Mouse (Mus musculus) heart, postnatal 25 days (tissue): Measurements from ENCODE around the gene Abat. TPM values are rescaled to one million over a fixed set of nuclear protein-coding genes. Genes with fewer than 3 reads are reported as not detected.

Source experiments
- DNase-seq: peaks from one replicate; pipeline ENCODE4 v3.0.0; 2022; ENCODE audit warnings: low spot score
- intact Hi-C: fragments of 180-260 bp; cut with DNase I; formaldehyde crosslinking; loops from one replicate; pipeline ENCODE4 v1.15.1; 2025
- total RNA-seq, 2 experiments: library from RNA; stranded (reverse); gene quantifications; 2 replicates each; pipeline ENCODE4 v1.2.3; 2021

The Abat gene
- total RNA-seq, 2 experiments from 2014 or later: 5.5 to 5.6 TPM

- no peak for DNase-seq
- intact Hi-C loops: no loop called here
Observed at GRCm38 (mm10) chr16:8570336-8570735, 57.1 kb downstream of the Abat start.

GRCm38 (mm10) chr16:8570901-8571615 lies 57.8 kb downstream of the Abat start:
- intact Hi-C loops: no loop called here

GRCm38 (mm10) chr16:8573041-8573440 lies 59.8 kb downstream of the Abat start:
- intact Hi-C loops: no loop called here

More at GRCm38 (mm10) chr16:8570901-8571615, 57.8 kb downstream of the Abat start:
- DNase-seq: no peak

GRCm38 (mm10) chr16:8573751-8574150 lies 60.5 kb downstream of the Abat start:
- no peak for DNase-seq
- intact Hi-C loops: no loop called here

More at GRCm38 (mm10) chr16:8573041-8573440, 59.8 kb downstream of the Abat start:
- DNase-seq: no peak

- intact Hi-C loops: no loop called here
- DNase-seq: no peak
Observed at GRCm38 (mm10) chr16:8574316-8574715, 61.1 kb downstream of the Abat start.

- DNase-seq: no peak
- intact Hi-C loops: no loop called here
Observed at GRCm38 (mm10) chr16:8576111-8576510, 62.9 kb downstream of the Abat start.

GRCm38 (mm10) chr16:8576901-8577300 lies 63.7 kb downstream of the Abat start:
- DNase-seq: no peak
- intact Hi-C loops: no loop called here

GRCm38 (mm10) chr16:8578326-8578725 lies 65.1 kb downstream of the Abat start:
- intact Hi-C loops: no loop called here
- no peak for DNase-seq

- no peak for DNase-seq
- intact Hi-C loops: no loop called here
Observed at GRCm38 (mm10) chr16:8579546-8579945, 66.3 kb downstream of the Abat start.

GRCm38 (mm10) chr16:8581661-8582239 lies 68.5 kb downstream of the Abat start:
- no peak for DNase-seq
- intact Hi-C loops: no loop called here

GRCm38 (mm10) chr16:8582579-8583295 lies 69.5 kb downstream of the Abat start:
- intact Hi-C loops: no loop called here
- DNase-seq: no peak

GRCm38 (mm10) chr16:8584248-8584647 lies 71.0 kb downstream of the Abat start:
- intact Hi-C loops: no loop called here
- DNase-seq: no peak

- no peak for DNase-seq
- intact Hi-C loops: no loop called here
Observed at GRCm38 (mm10) chr16:8585056-8585455, 71.8 kb downstream of the Abat start.

- intact Hi-C loops: no loop called here
- DNase-seq: no peak
Observed at GRCm38 (mm10) chr16:8595411-8595810, 82.2 kb downstream of the Abat start.

- intact Hi-C loops: no loop called here
Observed at GRCm38 (mm10) chr16:8596336-8596735, 83.1 kb downstream of the Abat start.

GRCm38 (mm10) chr16:8597516-8597915 lies 84.3 kb downstream of the Abat start:
- intact Hi-C loops: no loop called here

More at GRCm38 (mm10) chr16:8596336-8596735, 83.1 kb downstream of the Abat start:
- no peak for DNase-seq

GRCm38 (mm10) chr16:8603789-8604188 lies 90.6 kb downstream of the Abat start:
- no peak for DNase-seq
- intact Hi-C loops: no loop called here

More at GRCm38 (mm10) chr16:8597516-8597915, 84.3 kb downstream of the Abat start:
- no peak for DNase-seq

- DNase-seq: no peak
- intact Hi-C loops: no loop called here
Observed at GRCm38 (mm10) chr16:8610397-8610796, 97.2 kb downstream of the Abat start.

- intact Hi-C loops: no loop called here
Observed at GRCm38 (mm10) chr16:8612214-8613005, 99.2 kb downstream of the Abat start.

GRCm38 (mm10) chr16:8613039-8613438 lies 99.8 kb downstream of the Abat start:
- DNase-seq: no peak
- intact Hi-C loops: no loop called here

More at GRCm38 (mm10) chr16:8612214-8613005, 99.2 kb downstream of the Abat start:
- no peak for DNase-seq
